Mouse (Mus musculus) liver, embryonic 16.5 days (tissue): ENCODE data around the gene Aox3. TPM values are rescaled to one million over a fixed set of nuclear protein-coding genes. Genes with fewer than 3 reads are reported as not detected.

Experiments
- ATAC-seq: fragments of 200-750 bp; cut with Nextera tagmentation; 2 replicates; pipeline ENCODE4 v1.8.0; 2017; ENCODE audit warnings: low read depth, mild to moderate bottlenecking, moderate number of reproducible peaks, moderate library complexity
- H3K27ac ChIP-seq: fragments of 300-500 bp; sonication (generic); 2 replicates; pipeline ENCODE4 v1.5.1; 2014; ENCODE audit warnings: mild to moderate bottlenecking, low read length
- H3K27me3 ChIP-seq: fragments of 300-500 bp; sonication (generic); 2 replicates; pipeline ENCODE4 v1.6.1; 2014; ENCODE audit warnings: low read depth, low read length, mixed read lengths; ENCODE audit not compliant: control insufficient read depth, insufficient read depth
- H3K36me3 ChIP-seq: fragments of 300-500 bp; sonication (generic); 2 replicates; pipeline ENCODE4 v1.6.1; 2014; ENCODE audit warnings: mild to moderate bottlenecking; ENCODE audit not compliant: control insufficient read depth, insufficient read depth
- H3K4me1 ChIP-seq: fragments of 300-500 bp; sonication (generic); 2 replicates; pipeline ENCODE4 v1.6.1; 2014; ENCODE audit warnings: low read depth, low read length, mixed read lengths; ENCODE audit not compliant: control insufficient read depth
- H3K4me2 ChIP-seq: fragments of 300-500 bp; sonication (generic); 2 replicates; pipeline ENCODE4 v1.6.1; 2014; ENCODE audit warnings: low read depth, low read length, mixed read lengths
- H3K4me3 ChIP-seq: fragments of 300-500 bp; sonication (generic); 2 replicates; pipeline ENCODE4 v1.5.1; 2014; ENCODE audit warnings: low read depth, mild to moderate bottlenecking, low read length
- H3K9ac ChIP-seq: fragments of 300-500 bp; sonication (generic); 2 replicates; pipeline ENCODE4 v1.6.1; 2014; ENCODE audit warnings: low read depth, low read length
- H3K9me3 ChIP-seq: fragments of 300-500 bp; sonication (generic); replicated peaks from 2 replicates; pipeline ENCODE4 v1.6.1; 2016; ENCODE audit warnings: low read length; ENCODE audit not compliant: control insufficient read depth
- WGBS: fragments of 180-500 bp; shearing (Covaris S2); extraction: QIAGEN DNeasy Blood & Tissue Kit; methylation state at CpG from one replicate; pipeline ENCODE4 v1.1.7; 2014; ENCODE audit not compliant: insufficient replicate concordance; 5-methylcytosine and 5-hydroxymethylcytosine counted together
- polyA plus RNA-seq: library from polyadenylated mRNA; unstranded; fragments of >200 nt; fragmentation: Nextera tagmentation; extraction: Ambion mirVana; gene quantifications from 2 replicates; pipeline ENCODE4 v1.2.1, GENCODE M21; 2015

Gene Aox3
- 6.1 and 7.2 TPM in 2 replicates for polyA plus RNA-seq

- no peaks in the 10 kb centered on the region for H3K4me1 ChIP-seq
- no peaks in the 10 kb centered on the region for H3K27me3 ChIP-seq
- WGBS: 19% methylated on average over 11 of the region's 11 CpGs
- H3K9me3 ChIP-seq: no peaks in the 10 kb centered on the region
- no peak within 1 kb of the TSS for H3K9ac ChIP-seq
- ATAC-seq: peak; percentile 71
- H3K4me2 ChIP-seq: 0 out of 2 replicates have a peak within 1 kb of the TSS, but pooled peaks have one; percentile 5
- no peaks in the 10 kb centered on the region for H3K36me3 ChIP-seq
- 0 out of 2 replicates have a peak within 1 kb of the TSS, but pooled peaks have one; percentile 11 for H3K4me3 ChIP-seq
- no peak within 1 kb of the TSS for H3K27ac ChIP-seq
Measured at GRCm38 (mm10) chr1:58112880-58113279, at the start of gene Aox3. TSS of gene Aox3 (plus strand) at chr1:58113130.

GRCm38 (mm10) chr1:58065151-58065550, 47.8 kb upstream of the Aox3 start:
- H3K4me1 ChIP-seq: no peaks in the 10 kb centered on the region
- no peak overlapping the region for H3K9ac ChIP-seq
- no peaks in the 10 kb centered on the region for H3K9me3 ChIP-seq
- H3K36me3 ChIP-seq: no peaks in the 10 kb centered on the region
- H3K4me3 ChIP-seq: no peak overlapping the region
- H3K27ac ChIP-seq: no peak overlapping the region
- no peak for ATAC-seq
- no peaks in the 10 kb centered on the region for H3K27me3 ChIP-seq
- 74% methylated on average over 5 of the region's 5 CpGs for WGBS
- H3K4me2 ChIP-seq: no peak overlapping the region

GRCm38 (mm10) chr1:58065606-58066005, 47.3 kb upstream of the Aox3 start:
- no peaks in the 10 kb centered on the region for H3K27me3 ChIP-seq
- no peaks in the 10 kb centered on the region for H3K36me3 ChIP-seq
- ATAC-seq: no peak
- no peak overlapping the region for H3K9ac ChIP-seq
- no peaks in the 10 kb centered on the region for H3K9me3 ChIP-seq
- WGBS: 52% methylated on average over 3 of the region's 3 CpGs
- H3K4me1 ChIP-seq: no peaks in the 10 kb centered on the region
- no peak overlapping the region for H3K4me3 ChIP-seq
- no peak overlapping the region for H3K27ac ChIP-seq
- no peak overlapping the region for H3K4me2 ChIP-seq

- Histone ChIP-seq H3K4me1 (no peaks in the 10 kb centered on the region), H3K4me2 (no peak overlapping the region), H3K27ac (no peak overlapping the region), H3K9me3 (no peaks in the 10 kb centered on the region), H3K4me3 (no peak overlapping the region), H3K36me3 (no peaks in the 10 kb centered on the region), H3K9ac (no peak overlapping the region), H3K27me3 (no peaks in the 10 kb centered on the region)
- no peak for ATAC-seq
- WGBS: 70% methylated on average over 6 of the region's 6 CpGs
Measured at GRCm38 (mm10) chr1:58069181-58069580, 43.7 kb upstream of the Aox3 start.

- Histone ChIP-seq H3K4me3 (no peak overlapping the region), H3K4me2 (no peak overlapping the region), H3K36me3 (no peaks in the 10 kb centered on the region), H3K27me3 (no peaks in the 10 kb centered on the region), H3K9ac (no peak overlapping the region), H3K9me3 (no peaks in the 10 kb centered on the region), H3K4me1 (no peaks in the 10 kb centered on the region), H3K27ac (no peak overlapping the region)
- 75% methylated on average over 11 of the region's 11 CpGs for WGBS
- no peak for ATAC-seq
Measured at GRCm38 (mm10) chr1:58070091-58070490, 42.8 kb upstream of the Aox3 start.

- no peak for ATAC-seq
- 59% methylated on average over 9 of the region's 9 CpGs for WGBS
Measured at GRCm38 (mm10) chr1:58071006-58071405, 41.9 kb upstream of the Aox3 start.

GRCm38 (mm10) chr1:58071509-58071908, 41.4 kb upstream of the Aox3 start:
- 80% methylated on average over 1 of the region's 1 CpGs for WGBS
- H3K9ac ChIP-seq: no peak overlapping the region
- no peak for ATAC-seq
- H3K36me3 ChIP-seq: no peaks in the 10 kb centered on the region
- no peak overlapping the region for H3K27ac ChIP-seq
- no peaks in the 10 kb centered on the region for H3K4me1 ChIP-seq
- H3K9me3 ChIP-seq: no peaks in the 10 kb centered on the region
- no peak overlapping the region for H3K4me3 ChIP-seq
- no peaks in the 10 kb centered on the region for H3K27me3 ChIP-seq
- H3K4me2 ChIP-seq: no peak overlapping the region

More at GRCm38 (mm10) chr1:58071006-58071405, 41.9 kb upstream of the Aox3 start:
- H3K4me1 ChIP-seq: no peaks in the 10 kb centered on the region
- no peak overlapping the region for H3K9ac ChIP-seq
- no peaks in the 10 kb centered on the region for H3K36me3 ChIP-seq
- H3K27ac ChIP-seq: no peak overlapping the region
- no peaks in the 10 kb centered on the region for H3K27me3 ChIP-seq
- no peak overlapping the region for H3K4me3 ChIP-seq
- no peak overlapping the region for H3K4me2 ChIP-seq
- H3K9me3 ChIP-seq: no peaks in the 10 kb centered on the region

- Histone ChIP-seq H3K36me3 (no peaks in the 10 kb centered on the region), H3K9ac (no peak overlapping the region), H3K4me1 (no peaks in the 10 kb centered on the region), H3K27ac (no peak overlapping the region), H3K4me3 (no peak overlapping the region), H3K9me3 (no peaks in the 10 kb centered on the region), H3K27me3 (no peaks in the 10 kb centered on the region), H3K4me2 (no peak overlapping the region)
- 68% methylated on average over 2 of the region's 2 CpGs for WGBS
- ATAC-seq: no peak
Measured at GRCm38 (mm10) chr1:58072416-58072815, 40.5 kb upstream of the Aox3 start.

- no peak overlapping the region for H3K9ac ChIP-seq
- H3K27me3 ChIP-seq: no peaks in the 10 kb centered on the region
- no peak for ATAC-seq
- H3K4me1 ChIP-seq: no peaks in the 10 kb centered on the region
- no peak overlapping the region for H3K4me3 ChIP-seq
- H3K4me2 ChIP-seq: no peak overlapping the region
- no peaks in the 10 kb centered on the region for H3K9me3 ChIP-seq
- no peak overlapping the region for H3K27ac ChIP-seq
- 65% methylated on average over 12 of the region's 12 CpGs for WGBS
- no peaks in the 10 kb centered on the region for H3K36me3 ChIP-seq
Measured at GRCm38 (mm10) chr1:58072991-58073730, 39.8 kb upstream of the Aox3 start.
